Mouse (Mus musculus): ENCODE data around the gene Nupl1. TPM values are rescaled to one million over a fixed set of nuclear protein-coding genes. Genes with fewer than 3 reads are reported as not detected.

Nupl1 gene
- polyA plus RNA-seq, 1 experiment from 2014 or later: not detected

DNA sequence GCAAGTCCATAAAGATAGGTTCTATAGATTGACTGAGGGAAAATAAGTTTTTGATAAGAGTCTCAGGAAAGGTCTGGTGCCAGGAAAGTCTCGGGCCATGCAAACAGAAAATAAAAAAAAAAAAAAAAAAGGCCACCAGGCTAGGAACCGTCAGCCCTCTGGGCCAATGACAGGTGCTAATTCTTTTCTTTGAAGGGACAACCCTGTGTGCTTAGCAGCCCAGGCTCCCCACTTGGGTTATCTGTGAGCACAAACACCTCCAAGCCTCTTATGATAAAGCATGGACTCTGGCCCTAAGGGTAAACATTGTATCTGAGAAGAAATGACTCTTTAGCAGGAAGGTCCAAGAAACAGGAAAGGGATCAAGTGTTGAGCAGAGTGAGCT lies 72.7 kb downstream of the Nupl1 start:
- 14% methylated on average over 2 of the region's 2 CpGs for WGBS (ENCODE audit: insufficient replicate concordance)
- H3K36me3 ChIP-seq (ENCODE audit: control insufficient read depth, insufficient read depth, low read length): no peaks in the 10 kb centered on the region; the same call in 1 of the 2 replicates
- peak overlapping the region; percentile 85 for H3K4me3 ChIP-seq (ENCODE audit: low read depth, low read length)
- H3K27me3 ChIP-seq (ENCODE audit: control insufficient read depth, insufficient read depth, low read length): peaks cover 13% of the 10 kb centered on the region
- H3K9ac ChIP-seq (ENCODE audit: low read depth, low read length): no peak overlapping the region
- peaks cover 13% of the 10 kb centered on the region; the same call in 1 of the 2 replicates for H3K4me1 ChIP-seq (ENCODE audit: control insufficient read depth, insufficient read depth, low read length)
- no peak for ATAC-seq (replicated peaks; ENCODE audit: insufficient number of reproducible peaks, low FRiP score, low TSS enrichment)
- no peak overlapping the region for H3K27ac ChIP-seq (ENCODE audit: low read depth, low read length)
- no peaks in the 10 kb centered on the region for H3K9me3 ChIP-seq (replicated peaks; ENCODE audit: control insufficient read depth, low read length)
- H3K4me2 ChIP-seq: peak overlapping the region; percentile 91

DNA sequence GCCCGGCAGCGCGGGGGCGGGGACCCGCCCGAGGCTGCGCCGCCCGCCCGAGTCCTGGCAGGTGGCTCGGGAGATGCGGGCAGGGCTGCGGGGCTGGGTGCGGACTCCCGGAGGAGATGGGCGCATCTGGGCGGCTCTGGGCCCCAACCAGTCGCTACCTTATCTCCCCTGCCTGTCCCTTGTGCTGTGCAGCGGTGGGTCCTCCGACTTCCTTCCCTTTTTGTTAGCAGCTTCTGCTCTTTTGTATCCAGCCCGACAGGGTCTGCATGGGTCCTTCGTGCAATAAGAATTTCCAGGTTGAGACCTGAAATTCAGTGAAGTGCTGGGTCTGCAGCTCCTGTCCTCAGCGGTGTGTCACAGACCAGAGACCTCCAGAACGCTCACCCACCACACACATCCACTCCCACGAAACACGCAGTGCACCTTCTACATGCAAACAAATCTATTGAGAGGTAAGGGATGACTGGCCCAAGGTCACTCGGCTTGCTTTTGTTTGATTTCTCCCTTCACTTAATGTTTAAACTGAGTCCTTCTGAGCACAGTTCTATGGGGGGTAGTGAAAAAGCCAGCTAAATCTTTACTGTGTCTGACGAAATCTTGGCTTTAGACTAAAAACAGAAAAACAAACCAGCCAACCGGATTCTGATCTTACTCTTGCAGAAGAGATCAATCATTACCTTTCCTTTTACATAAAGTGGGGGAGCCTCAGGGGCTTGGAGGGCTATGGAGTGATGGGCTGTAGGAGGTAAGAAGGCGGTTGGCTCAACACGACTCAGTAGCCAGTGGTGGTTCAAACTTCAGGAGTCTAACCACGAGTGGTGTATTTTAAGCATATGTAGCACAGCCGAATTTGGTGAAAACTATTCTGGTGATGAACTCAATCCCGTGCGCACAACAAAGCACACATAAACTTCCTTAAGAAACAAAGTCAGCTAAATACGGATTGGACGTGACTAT lies 73.3 kb downstream of the Nupl1 start:
- Histone ChIP-seq H3K9ac (ENCODE audit: low read depth, low read length) (peak overlapping the region; percentile 81), H3K27ac (ENCODE audit: low read depth, low read length) (peak overlapping the region; percentile 80; the same call in 1 of the 2 replicates), H3K9me3 (replicated peaks; ENCODE audit: control insufficient read depth, low read length) (no peaks in the 10 kb centered on the region), H3K4me1 (ENCODE audit: control insufficient read depth, insufficient read depth, low read length) (peaks cover 9% of the 10 kb centered on the region; the same call in 1 of the 2 replicates), H3K4me3 (ENCODE audit: low read depth, low read length) (peak overlapping the region; percentile 85), H3K36me3 (ENCODE audit: control insufficient read depth, insufficient read depth, low read length) (no peaks in the 10 kb centered on the region; the same call in 1 of the 2 replicates), H3K4me2 (peak overlapping the region; percentile 91), H3K27me3 (ENCODE audit: control insufficient read depth, insufficient read depth, low read length) (peaks cover 13% of the 10 kb centered on the region)
- WGBS (ENCODE audit: insufficient replicate concordance): 15% methylated on average over 37 of the region's 37 CpGs
- ATAC-seq (replicated peaks; ENCODE audit: insufficient number of reproducible peaks, low FRiP score, low TSS enrichment): peak; percentile 16; the same call in 1 of the 2 replicates

DNA sequence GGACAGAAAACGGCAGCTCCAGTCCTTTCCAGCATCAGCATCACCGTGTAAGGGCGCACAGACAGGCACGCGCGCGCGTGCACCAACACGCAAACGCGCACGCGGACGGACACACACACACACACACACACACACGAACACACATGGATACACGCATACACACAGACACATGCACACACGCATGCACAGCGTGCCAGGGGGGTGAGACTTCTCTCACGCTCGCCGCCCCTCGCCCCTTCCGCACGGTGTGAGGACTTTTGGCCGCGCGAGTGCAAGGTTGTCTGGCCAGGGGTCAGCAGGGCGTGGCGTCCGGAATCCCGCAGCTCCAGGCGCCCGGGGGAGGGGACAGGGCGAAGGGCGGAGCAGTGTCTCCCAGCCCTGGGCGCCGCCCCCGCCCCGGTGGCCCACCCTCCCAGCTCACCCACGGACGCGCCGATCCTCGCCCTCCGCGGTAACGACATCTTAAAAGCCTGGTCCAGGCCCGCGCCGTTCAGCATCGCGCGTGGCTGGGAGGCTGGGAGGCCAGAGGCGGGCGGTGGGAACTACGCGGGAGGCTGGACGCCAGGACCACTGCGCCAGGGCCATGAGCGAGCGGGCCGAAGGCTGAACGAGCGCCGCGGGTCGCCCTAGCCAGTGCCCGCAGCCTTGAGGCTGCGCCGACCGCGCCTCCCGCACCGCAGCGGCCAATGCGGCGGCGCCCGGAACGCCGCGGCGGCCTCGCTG lies 74.2 kb downstream of the Nupl1 start:
- WGBS (ENCODE audit: insufficient replicate concordance): under 1% methylated on average over 82 of the region's 84 CpGs
- no peaks in the 10 kb centered on the region; the same call in 1 of the 2 replicates for H3K36me3 ChIP-seq (ENCODE audit: control insufficient read depth, insufficient read depth, low read length)
- H3K27ac ChIP-seq (ENCODE audit: low read depth, low read length): peak overlapping the region; percentile 80
- peak overlapping the region; percentile 91 for H3K4me2 ChIP-seq
- H3K9me3 ChIP-seq (replicated peaks; ENCODE audit: control insufficient read depth, low read length): no peaks in the 10 kb centered on the region
- H3K9ac ChIP-seq (ENCODE audit: low read depth, low read length): peak overlapping the region; percentile 81
- ATAC-seq (replicated peaks; ENCODE audit: insufficient number of reproducible peaks, low FRiP score, low TSS enrichment): peak; percentile 75
- peaks cover 10% of the 10 kb centered on the region; the same call in 1 of the 2 replicates for H3K4me1 ChIP-seq (ENCODE audit: control insufficient read depth, insufficient read depth, low read length)
- H3K4me3 ChIP-seq (ENCODE audit: low read depth, low read length): peak overlapping the region; percentile 85
- peaks cover 13% of the 10 kb centered on the region for H3K27me3 ChIP-seq (ENCODE audit: control insufficient read depth, insufficient read depth, low read length)

DNA sequence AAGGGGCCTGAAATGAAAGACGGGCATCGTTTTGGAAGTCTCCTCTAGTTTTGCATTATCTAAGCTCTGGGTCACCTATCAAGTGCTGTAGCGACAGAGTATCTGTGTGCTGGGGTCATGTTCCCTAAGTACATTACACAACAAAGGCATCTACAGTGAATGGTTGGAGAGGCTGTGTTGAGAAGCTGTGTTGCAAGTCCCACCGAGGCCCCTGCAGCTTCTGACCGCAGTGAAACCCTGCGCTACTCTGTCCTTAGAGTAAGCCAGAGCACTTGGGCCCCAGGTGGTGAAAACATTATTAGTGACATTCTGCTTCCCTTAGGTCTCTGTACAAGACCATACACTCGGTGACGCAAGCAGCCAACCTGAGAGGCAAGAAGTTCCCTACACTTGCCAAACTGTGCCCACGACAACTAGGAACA lies 74.8 kb downstream of the Nupl1 start:
- peaks cover 13% of the 10 kb centered on the region for H3K27me3 ChIP-seq (ENCODE audit: control insufficient read depth, insufficient read depth, low read length)
- no peaks in the 10 kb centered on the region for H3K9me3 ChIP-seq (replicated peaks; ENCODE audit: control insufficient read depth, low read length)
- peak overlapping the region; percentile 80 for H3K27ac ChIP-seq (ENCODE audit: low read depth, low read length)
- ATAC-seq (replicated peaks; ENCODE audit: insufficient number of reproducible peaks, low FRiP score, low TSS enrichment): no peak
- peaks cover 16% of the 10 kb centered on the region for H3K4me1 ChIP-seq (ENCODE audit: control insufficient read depth, insufficient read depth, low read length)
- peak overlapping the region; percentile 81 for H3K9ac ChIP-seq (ENCODE audit: low read depth, low read length)
- H3K4me2 ChIP-seq: peak overlapping the region; percentile 91
- 29% methylated on average over 9 of the region's 9 CpGs for WGBS (ENCODE audit: insufficient replicate concordance)
- H3K36me3 ChIP-seq (ENCODE audit: control insufficient read depth, insufficient read depth, low read length): no peaks in the 10 kb centered on the region; the same call in 1 of the 2 replicates
- peak overlapping the region; percentile 85 for H3K4me3 ChIP-seq (ENCODE audit: low read depth, low read length)

DNA sequence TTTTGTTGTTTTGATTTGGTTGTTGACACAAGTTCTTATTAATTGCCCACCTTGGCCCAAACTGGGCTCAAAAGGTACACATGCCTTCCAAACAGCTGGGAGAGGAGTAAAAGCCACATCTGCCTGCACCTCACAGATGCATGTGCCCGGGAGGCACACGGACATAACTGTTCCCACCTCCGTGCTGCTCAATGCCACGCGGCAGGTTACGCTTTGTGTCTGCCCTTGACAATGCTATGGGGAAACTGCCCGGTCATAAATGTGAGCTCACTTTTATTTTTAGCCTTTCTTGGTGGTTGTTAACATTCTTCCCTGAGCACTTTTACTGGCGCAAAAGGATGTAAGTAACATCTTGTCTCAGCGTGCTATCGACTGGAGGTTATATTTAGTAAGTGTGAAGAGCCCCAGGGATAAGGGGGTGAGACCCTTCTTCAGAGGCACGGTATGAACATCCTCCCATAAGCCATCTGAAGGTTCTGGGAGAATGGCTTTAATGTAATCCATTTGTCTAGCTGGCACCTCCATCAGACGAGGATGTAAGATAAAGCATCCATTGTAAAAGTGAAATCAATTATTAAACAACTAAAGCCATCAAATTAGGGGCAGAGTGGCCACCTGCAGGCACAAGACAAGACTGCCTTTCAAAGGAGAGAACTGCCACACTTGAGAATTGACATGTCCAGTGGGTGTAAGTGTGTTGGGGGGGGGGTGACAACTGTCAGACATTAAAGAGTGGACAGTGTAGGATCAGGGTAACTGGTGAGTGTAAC lies 78.8 kb downstream of the Nupl1 start:
- H3K9ac ChIP-seq (ENCODE audit: low read depth, low read length): no peak overlapping the region
- 42% methylated on average over 12 of the region's 12 CpGs for WGBS (ENCODE audit: insufficient replicate concordance)
- H3K36me3 ChIP-seq (ENCODE audit: control insufficient read depth, insufficient read depth, low read length): no peaks in the 10 kb centered on the region
- H3K4me1 ChIP-seq (ENCODE audit: control insufficient read depth, insufficient read depth, low read length): peaks cover 14% of the 10 kb centered on the region
- H3K9me3 ChIP-seq (replicated peaks; ENCODE audit: control insufficient read depth, low read length): no peaks in the 10 kb centered on the region
- no peak overlapping the region for H3K4me3 ChIP-seq (ENCODE audit: low read depth, low read length)
- H3K4me2 ChIP-seq: no peak overlapping the region
- H3K27me3 ChIP-seq (ENCODE audit: control insufficient read depth, insufficient read depth, low read length): peaks cover 13% of the 10 kb centered on the region
- peak overlapping the region; percentile 60 for H3K27ac ChIP-seq (ENCODE audit: low read depth, low read length)
- no peak for ATAC-seq (replicated peaks; ENCODE audit: insufficient number of reproducible peaks, low FRiP score, low TSS enrichment)

DNA sequence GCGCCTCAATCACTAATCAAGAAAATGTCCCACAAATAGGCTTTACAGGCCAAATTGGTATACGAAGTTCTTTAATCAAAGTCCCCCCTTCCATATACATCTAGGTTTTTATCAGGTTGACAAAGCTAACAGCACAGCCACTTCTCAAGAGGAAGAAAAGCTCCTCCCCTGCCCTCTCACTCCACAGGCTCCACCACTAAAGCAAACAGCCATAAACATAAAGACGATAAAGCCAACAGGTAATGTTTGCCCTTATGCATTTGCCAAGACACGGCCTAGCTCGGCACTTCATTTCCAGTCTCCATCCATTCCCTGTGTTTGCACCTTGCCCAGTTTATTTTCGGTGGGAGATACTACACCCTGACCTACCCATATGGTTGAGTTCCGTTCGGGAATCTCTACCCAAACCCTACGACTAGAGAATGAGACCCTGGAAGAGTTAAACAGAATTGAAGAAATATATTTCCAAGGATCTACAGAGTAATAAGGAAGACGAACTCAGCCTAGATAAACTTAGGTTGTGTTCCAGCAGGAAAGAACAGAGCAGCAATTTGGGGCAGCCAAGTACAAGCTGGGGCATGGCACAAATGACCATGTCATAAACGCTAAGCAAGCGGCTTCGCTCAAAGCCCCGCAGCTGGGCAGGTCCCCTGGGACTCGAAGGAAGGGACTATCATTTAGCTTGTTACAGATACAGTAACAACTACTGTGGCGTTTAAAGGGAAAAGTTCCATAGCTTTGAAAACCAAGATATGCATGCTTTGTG lies 80.2 kb downstream of the Nupl1 start:
- Histone ChIP-seq H3K4me3 (ENCODE audit: low read depth, low read length) (no peak overlapping the region), H3K27me3 (ENCODE audit: control insufficient read depth, insufficient read depth, low read length) (peaks cover 9% of the 10 kb centered on the region; the same call in 1 of the 2 replicates), H3K4me1 (ENCODE audit: control insufficient read depth, insufficient read depth, low read length) (peaks cover 8% of the 10 kb centered on the region; the same call in 1 of the 2 replicates), H3K9ac (ENCODE audit: low read depth, low read length) (no peak overlapping the region), H3K4me2 (no peak overlapping the region), H3K36me3 (ENCODE audit: control insufficient read depth, insufficient read depth, low read length) (no peaks in the 10 kb centered on the region), H3K9me3 (replicated peaks; ENCODE audit: control insufficient read depth, low read length) (no peaks in the 10 kb centered on the region), H3K27ac (ENCODE audit: low read depth, low read length) (no peak overlapping the region)
- WGBS (ENCODE audit: insufficient replicate concordance): 78% methylated on average over 16 of the region's 16 CpGs
- ATAC-seq (replicated peaks; ENCODE audit: insufficient number of reproducible peaks, low FRiP score, low TSS enrichment): no peak

DNA sequence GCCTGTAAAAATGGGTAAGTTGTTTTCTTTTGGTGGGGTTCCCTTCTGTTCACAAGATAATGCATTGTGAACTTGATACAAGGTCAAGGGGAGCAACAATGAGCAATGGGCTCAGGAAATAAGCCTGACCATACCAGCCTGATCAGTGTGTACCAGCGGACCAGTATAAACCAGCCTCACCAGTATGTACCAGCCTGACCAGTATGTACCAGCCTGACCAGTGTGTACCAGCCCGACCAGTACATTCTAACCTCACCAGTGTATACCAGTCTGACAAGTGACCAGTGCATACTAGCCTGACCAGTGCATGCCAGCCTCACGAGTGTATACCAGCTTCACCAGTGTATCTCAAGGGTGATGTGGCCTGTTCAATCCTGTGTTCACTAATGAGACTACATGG lies 87.9 kb downstream of the Nupl1 start:
- Histone ChIP-seq H3K27me3 (ENCODE audit: control insufficient read depth, insufficient read depth, low read length) (no peaks in the 10 kb centered on the region), H3K4me1 (ENCODE audit: control insufficient read depth, insufficient read depth, low read length) (no peaks in the 10 kb centered on the region), H3K9me3 (replicated peaks; ENCODE audit: control insufficient read depth, low read length) (no peaks in the 10 kb centered on the region), H3K4me2 (no peak overlapping the region), H3K27ac (ENCODE audit: low read depth, low read length) (no peak overlapping the region), H3K4me3 (ENCODE audit: low read depth, low read length) (no peak overlapping the region), H3K9ac (ENCODE audit: low read depth, low read length) (no peak overlapping the region), H3K36me3 (ENCODE audit: control insufficient read depth, insufficient read depth, low read length) (no peaks in the 10 kb centered on the region)
- WGBS (ENCODE audit: insufficient replicate concordance): 84% methylated on average over 3 of the region's 3 CpGs
- ATAC-seq (replicated peaks; ENCODE audit: insufficient number of reproducible peaks, low FRiP score, low TSS enrichment): no peak
